Mouse (Mus musculus): ENCODE data around the gene Adamts4. TPM values are rescaled to one million over a fixed set of nuclear protein-coding genes. Genes with fewer than 3 reads are reported as not detected.
A peak's percentile ranks its signal among the peaks of the same experiment; 100 is the strongest.

Adamts4 gene
- polyA plus RNA-seq, 1 experiment = 20.1 TPM

DNA sequence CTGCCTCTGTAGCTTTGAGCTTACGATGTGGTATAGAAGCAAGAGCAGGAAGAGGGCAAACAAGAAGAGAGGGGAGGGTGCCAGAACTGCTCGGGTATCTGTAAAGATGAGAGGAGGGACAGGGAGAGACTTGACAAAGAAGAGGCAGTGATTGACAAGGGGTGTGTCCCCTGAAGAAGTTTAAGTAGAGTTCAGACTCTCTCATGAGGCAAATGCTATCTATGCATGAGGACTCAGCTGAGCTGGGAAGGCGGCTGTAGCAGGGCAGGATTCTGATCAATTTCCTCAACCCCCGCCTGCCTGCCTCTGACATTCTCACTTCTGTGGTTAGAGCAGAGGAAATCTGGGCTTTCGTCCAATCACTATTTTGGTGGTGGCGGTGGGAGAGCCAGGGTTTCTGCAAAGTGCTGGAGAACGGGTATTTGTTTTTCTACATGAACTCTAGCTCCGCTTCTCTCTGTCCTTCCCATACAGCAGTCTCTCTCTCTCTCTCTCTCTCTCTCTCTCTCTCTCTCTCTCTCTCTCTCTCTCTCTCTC is 12.4 kb downstream of the Adamts4 start:
- H3K27ac ChIP-seq (ENCODE audit: insufficient read depth, low read length) = peak overlapping the region; percentile 57
- H3K4me3 ChIP-seq (ENCODE audit: insufficient read depth, low read length) = no peak overlapping the region; the same call in 1 of the 2 replicates
- TF ChIP-seq POLR2A (IDR thresholded peaks at IDR 0.05; ENCODE audit: extremely low read depth, insufficient read depth, low read length) (no peak), CTCF (IDR thresholded peaks at IDR 0.05; ENCODE audit: extremely low read depth, insufficient read depth, low read length) (no peak)
- H3K4me1 ChIP-seq (ENCODE audit: control insufficient read depth, insufficient read depth, low read length) = peaks cover 8% of the 10 kb centered on the region

DNA sequence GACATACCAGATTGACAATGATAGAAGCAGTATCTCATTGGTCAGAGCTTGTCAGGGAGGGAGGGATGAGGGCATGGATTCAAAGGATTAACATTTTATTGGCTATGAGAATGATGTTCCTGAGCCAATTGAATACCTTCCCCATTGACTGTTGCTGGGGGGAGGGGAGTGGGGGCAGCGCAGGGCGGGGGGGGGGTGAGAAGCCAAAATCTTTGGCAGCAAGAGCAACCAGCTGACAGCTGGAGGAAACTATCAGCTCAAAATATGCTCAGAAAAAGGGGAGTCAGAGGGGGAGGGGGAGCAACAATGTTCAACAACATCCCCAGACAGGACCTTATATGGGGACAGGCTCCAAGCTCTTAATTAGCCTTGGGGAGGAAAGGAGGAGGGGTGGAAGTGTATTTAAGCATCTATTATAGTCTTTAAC is 13.0 kb downstream of the Adamts4 start:
- Histone ChIP-seq H3K4me3 (ENCODE audit: insufficient read depth, low read length) (no peak overlapping the region), H3K27ac (ENCODE audit: insufficient read depth, low read length) (peak overlapping the region; percentile 57; the same call in 1 of the 2 replicates)
- TF ChIP-seq CTCF (IDR thresholded peaks at IDR 0.05; ENCODE audit: extremely low read depth, insufficient read depth, low read length) (no peak), POLR2A (IDR thresholded peaks at IDR 0.05; ENCODE audit: extremely low read depth, insufficient read depth, low read length) (no peak)

DNA sequence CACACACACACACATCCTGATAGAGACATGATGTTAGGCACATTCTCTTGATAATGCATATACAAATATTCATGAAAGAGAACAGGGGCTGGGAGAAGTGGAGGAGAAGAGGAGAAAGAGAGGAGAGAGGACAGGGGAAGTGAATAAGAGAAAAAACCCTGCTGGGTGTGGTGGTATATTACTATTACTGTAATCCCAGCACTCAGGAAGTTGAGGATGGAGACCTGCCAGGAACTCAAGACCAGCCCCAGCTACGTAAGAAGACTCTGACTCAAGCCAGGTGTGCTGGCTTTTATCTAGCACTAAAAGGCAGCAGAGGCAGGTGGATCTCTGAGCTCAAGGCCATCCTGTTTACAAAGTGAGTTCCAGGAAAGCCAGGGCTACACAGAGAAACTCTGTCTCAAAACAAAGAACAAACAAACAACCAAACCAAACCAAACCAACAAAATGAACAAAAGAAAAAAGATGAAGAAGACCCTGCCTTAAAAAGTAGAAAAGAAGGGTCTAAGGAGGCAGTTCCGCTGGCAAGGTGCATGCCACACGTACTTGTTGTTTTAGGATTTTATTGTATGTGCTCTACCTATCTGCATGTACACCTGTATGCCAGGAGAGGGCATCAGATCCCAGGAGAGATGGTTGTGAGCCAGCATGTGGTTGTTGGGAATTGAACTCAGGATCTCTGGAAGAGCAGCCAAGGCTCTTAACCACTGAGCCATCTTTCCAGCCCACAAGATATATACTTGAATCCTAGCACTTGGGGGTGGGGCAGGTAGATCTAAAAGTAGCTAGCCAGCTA is 13.6 kb downstream of the Adamts4 start:
- peaks cover 8% of the 10 kb centered on the region for H3K4me1 ChIP-seq (ENCODE audit: control insufficient read depth, insufficient read depth, low read length)
- H3K4me3 ChIP-seq (ENCODE audit: insufficient read depth, low read length) = no peak overlapping the region
- TF ChIP-seq POLR2A (IDR thresholded peaks at IDR 0.05; ENCODE audit: extremely low read depth, insufficient read depth, low read length) = no peak
- no peak for TF ChIP-seq CTCF (IDR thresholded peaks at IDR 0.05; ENCODE audit: extremely low read depth, insufficient read depth, low read length)
- H3K27ac ChIP-seq (ENCODE audit: insufficient read depth, low read length) = peak overlapping the region; percentile 53; the same call in 1 of the 2 replicates

More for the DNA sequence above, 13.0 kb downstream of the Adamts4 start:
- H3K4me1 ChIP-seq (ENCODE audit: control insufficient read depth, insufficient read depth, low read length) = peaks cover 8% of the 10 kb centered on the region

DNA sequence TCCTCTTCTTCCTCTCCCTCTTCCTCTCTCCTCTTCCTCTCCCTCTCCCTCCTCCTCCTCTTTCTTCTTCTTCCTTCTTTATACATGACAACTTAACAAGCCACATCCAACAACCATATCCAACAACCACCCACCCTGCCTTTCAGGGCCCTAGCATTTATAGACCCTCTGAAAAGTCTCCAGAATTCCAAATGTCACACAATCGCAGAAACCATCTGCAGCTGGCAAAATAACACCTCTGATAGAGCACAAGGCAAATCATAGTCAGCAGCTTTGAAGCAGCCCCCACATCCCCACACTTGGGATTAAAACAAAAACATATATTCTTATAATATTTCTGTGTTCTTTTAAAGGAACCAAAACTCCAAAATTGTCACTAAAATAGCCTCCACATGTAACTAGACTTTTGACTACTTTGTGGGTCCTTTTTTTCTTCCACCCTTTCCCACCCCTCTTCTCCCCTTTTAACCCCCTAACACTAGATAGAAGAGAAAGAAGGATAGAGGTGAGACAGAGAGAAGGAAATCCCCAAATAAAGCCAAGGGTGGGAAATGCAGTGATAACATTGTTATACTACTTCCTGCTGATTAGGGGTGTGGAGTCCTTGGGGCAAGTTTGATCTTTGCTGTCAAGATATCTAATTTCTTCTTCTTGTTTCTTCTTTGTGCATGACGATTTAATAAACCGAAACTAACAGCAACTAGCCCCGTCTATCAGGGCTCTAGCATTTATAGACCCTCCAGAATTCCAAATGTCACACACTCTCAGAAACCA is 15.9 kb downstream of the Adamts4 start:
- no peak overlapping the region for H3K27ac ChIP-seq (ENCODE audit: insufficient read depth, low read length)
- TF ChIP-seq CTCF (IDR thresholded peaks at IDR 0.05; ENCODE audit: extremely low read depth, insufficient read depth, low read length) = no peak
- no peak for TF ChIP-seq POLR2A (IDR thresholded peaks at IDR 0.05; ENCODE audit: extremely low read depth, insufficient read depth, low read length)

DNA sequence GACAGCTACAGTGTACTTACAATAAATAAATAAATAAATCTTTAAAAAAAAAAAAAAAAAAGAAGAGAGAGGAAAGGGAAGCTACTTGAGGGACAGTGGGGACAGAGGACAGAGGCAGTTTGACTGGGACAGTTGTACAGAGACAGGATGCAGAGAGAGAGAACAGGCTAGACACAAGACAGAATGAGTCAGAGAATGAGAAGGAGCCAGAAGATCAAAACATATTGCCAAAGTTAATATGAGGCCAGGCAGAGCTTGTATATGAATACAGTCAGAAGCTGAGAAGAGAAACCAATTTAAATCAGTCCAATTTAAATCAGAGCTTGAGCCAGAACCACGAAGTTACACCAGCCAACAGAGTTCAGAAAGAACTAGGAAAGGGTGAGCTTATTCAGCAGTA is 18.1 kb downstream of the Adamts4 start:
- TF ChIP-seq CTCF (IDR thresholded peaks at IDR 0.05; ENCODE audit: extremely low read depth, insufficient read depth, low read length) (no peak), POLR2A (IDR thresholded peaks at IDR 0.05; ENCODE audit: extremely low read depth, insufficient read depth, low read length) (no peak)
- no peak overlapping the region for H3K4me3 ChIP-seq (ENCODE audit: insufficient read depth, low read length)
- H3K27ac ChIP-seq (ENCODE audit: insufficient read depth, low read length) = no peak overlapping the region

More for the DNA sequence above, 15.9 kb downstream of the Adamts4 start:
- Histone ChIP-seq H3K4me1 (ENCODE audit: control insufficient read depth, insufficient read depth, low read length) (peaks cover 11% of the 10 kb centered on the region), H3K4me3 (ENCODE audit: insufficient read depth, low read length) (no peak overlapping the region)

DNA sequence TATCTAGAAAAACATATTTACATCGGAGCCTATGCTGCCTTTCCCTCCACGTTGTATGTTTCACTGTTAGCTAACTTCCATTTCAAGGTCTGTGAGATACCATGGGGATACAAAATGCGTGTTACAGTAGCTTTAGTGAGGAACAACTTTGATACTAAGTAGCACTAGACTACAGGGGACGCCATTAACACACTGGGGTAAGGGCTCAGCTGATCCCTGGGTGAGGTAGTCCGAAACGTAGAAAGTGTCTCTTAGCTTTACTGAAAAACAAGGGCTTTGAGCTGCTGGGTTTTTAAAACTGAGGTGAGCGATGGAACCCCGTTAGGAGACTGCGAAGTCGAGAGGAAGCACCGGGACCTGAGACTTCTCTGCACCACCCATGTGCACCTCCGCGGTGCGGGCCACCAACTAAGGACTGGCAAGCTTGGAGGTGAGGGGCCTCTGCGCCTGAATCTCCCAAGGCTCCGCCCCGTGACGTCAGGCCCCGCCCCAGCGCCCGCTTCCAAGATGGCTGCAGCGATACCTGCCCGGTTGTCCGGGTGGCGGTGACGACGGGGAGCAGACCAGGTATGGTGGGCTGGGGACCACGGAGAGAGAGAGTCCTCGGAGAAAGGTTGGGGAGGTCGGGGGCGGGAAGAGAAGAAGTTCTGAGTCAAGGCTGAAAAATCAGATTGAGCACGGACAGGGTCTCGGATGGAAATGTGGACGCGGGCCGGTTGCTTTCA is 19.8 kb downstream of the Adamts4 start, which contains the start of gene B4galt3:
B4galt3 (plus strand) TSS at position 481 of the 725 bp plus-strand sequence.
- H3K27ac ChIP-seq (ENCODE audit: insufficient read depth, low read length) = peak within 1 kb of the TSS; percentile 54
- TF ChIP-seq POLR2A (IDR thresholded peaks at IDR 0.05; ENCODE audit: extremely low read depth, insufficient read depth, low read length) (peak; percentile 99), CTCF (IDR thresholded peaks at IDR 0.05; ENCODE audit: extremely low read depth, insufficient read depth, low read length) (no peak)
- peak within 1 kb of the TSS; percentile 95 for H3K4me3 ChIP-seq (ENCODE audit: insufficient read depth, low read length)
- H3K4me1 ChIP-seq (ENCODE audit: control insufficient read depth, insufficient read depth, low read length) = peaks cover 7% of the 10 kb centered on the region; the same call in 1 of the 2 replicates

More for the DNA sequence above, 18.1 kb downstream of the Adamts4 start:
- peaks cover 9% of the 10 kb centered on the region for H3K4me1 ChIP-seq (ENCODE audit: control insufficient read depth, insufficient read depth, low read length)

DNA sequence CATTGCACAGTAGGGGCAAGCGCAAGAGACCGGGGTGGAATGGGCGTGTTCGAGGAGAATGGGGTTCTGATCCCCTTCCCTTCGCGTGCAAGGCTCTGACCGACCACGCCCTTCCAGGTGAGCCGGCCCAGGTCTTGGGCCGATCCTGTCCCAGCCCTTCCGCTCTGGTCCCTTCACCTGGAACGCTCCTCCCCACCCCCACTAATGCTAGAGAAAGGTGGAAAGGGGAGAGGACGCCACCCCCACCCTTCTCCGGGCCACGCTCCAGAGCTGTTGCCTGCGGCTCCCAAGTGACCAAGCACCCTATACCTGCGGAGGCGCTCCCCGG is 20.3 kb downstream of the Adamts4 start:
- peak overlapping the region; percentile 95 for H3K4me3 ChIP-seq (ENCODE audit: insufficient read depth, low read length)
- peaks cover 7% of the 10 kb centered on the region; the same call in 1 of the 2 replicates for H3K4me1 ChIP-seq (ENCODE audit: control insufficient read depth, insufficient read depth, low read length)
- TF ChIP-seq CTCF (IDR thresholded peaks at IDR 0.05; ENCODE audit: extremely low read depth, insufficient read depth, low read length) = no peak
- TF ChIP-seq POLR2A (IDR thresholded peaks at IDR 0.05; ENCODE audit: extremely low read depth, insufficient read depth, low read length) = no peak
- H3K27ac ChIP-seq (ENCODE audit: insufficient read depth, low read length) = peak overlapping the region; percentile 54; the same call in 1 of the 2 replicates

DNA sequence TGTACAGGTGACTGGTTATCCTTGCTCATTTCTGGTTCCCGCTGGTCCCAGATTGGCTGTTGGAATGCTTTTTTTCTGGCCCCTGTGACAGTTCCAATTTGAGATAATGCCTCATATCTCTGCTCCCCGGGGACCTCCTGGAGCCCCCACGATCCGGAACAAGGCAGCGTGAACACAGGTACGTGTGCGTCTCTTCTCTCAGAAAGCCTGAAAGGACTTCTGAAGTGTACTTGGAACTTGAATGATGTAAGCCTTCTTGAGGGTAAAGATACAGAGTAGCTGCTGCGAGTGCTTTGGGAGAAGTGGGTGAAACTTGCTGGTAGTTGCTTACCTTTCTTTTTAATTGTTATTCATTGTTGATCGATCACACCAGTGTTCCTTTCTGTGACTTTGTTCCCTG is 21.0 kb downstream of the Adamts4 start:
- no peak for TF ChIP-seq CTCF (IDR thresholded peaks at IDR 0.05; ENCODE audit: extremely low read depth, insufficient read depth, low read length)
- TF ChIP-seq POLR2A (IDR thresholded peaks at IDR 0.05; ENCODE audit: extremely low read depth, insufficient read depth, low read length) = no peak
- H3K27ac ChIP-seq (ENCODE audit: insufficient read depth, low read length) = no peak overlapping the region
- H3K4me1 ChIP-seq (ENCODE audit: control insufficient read depth, insufficient read depth, low read length) = peaks cover 7% of the 10 kb centered on the region; the same call in 1 of the 2 replicates
- peak overlapping the region; percentile 95 for H3K4me3 ChIP-seq (ENCODE audit: insufficient read depth, low read length)

DNA sequence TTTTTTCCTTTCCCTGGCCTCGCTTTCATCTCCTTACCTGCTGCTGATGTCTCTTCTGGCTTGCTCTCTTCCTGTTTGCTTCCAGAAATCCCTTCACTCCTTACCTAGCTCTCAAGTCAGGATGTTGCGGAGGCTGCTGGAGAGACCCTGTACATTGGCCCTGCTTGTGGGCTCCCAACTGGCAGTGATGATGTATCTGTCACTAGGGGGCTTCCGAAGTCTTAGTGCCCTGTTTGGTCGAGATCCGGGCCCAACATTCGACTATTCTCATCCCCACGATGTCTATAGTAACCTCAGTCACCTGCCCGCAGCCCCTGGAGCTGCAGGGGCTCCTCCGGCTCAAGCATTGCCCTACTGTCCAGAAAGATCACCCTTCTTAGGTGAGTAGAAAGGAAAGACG is 21.4 kb downstream of the Adamts4 start:
- H3K4me3 ChIP-seq (ENCODE audit: insufficient read depth, low read length) = peak overlapping the region; percentile 95; the same call in 1 of the 2 replicates
- TF ChIP-seq POLR2A (IDR thresholded peaks at IDR 0.05; ENCODE audit: extremely low read depth, insufficient read depth, low read length) = no peak
- no peak for TF ChIP-seq CTCF (IDR thresholded peaks at IDR 0.05; ENCODE audit: extremely low read depth, insufficient read depth, low read length)
- no peak overlapping the region for H3K27ac ChIP-seq (ENCODE audit: insufficient read depth, low read length)
- H3K4me1 ChIP-seq (ENCODE audit: control insufficient read depth, insufficient read depth, low read length) = peaks cover 7% of the 10 kb centered on the region; the same call in 1 of the 2 replicates
